Mouse (Mus musculus) ovary, adult 18-20 months (tissue): ENCODE measurements around the gene Pgp.
A peak's percentile ranks its signal among the peaks of the same experiment; 100 is the strongest.

ENCODE experiments used
- DNase-seq: peaks from one replicate; pipeline ENCODE4 v3.0.0; 2022; ENCODE audit warnings: low spot score, mixed read lengths

The Pgp gene

GRCm38 (mm10) chr17:24483495-24483894, 13.3 kb downstream of the Pgp start:
- DNase-seq: no peak

- no peak for DNase-seq
Measured at GRCm38 (mm10) chr17:24485090-24485860, 15.1 kb downstream of the Pgp start.

DNA sequence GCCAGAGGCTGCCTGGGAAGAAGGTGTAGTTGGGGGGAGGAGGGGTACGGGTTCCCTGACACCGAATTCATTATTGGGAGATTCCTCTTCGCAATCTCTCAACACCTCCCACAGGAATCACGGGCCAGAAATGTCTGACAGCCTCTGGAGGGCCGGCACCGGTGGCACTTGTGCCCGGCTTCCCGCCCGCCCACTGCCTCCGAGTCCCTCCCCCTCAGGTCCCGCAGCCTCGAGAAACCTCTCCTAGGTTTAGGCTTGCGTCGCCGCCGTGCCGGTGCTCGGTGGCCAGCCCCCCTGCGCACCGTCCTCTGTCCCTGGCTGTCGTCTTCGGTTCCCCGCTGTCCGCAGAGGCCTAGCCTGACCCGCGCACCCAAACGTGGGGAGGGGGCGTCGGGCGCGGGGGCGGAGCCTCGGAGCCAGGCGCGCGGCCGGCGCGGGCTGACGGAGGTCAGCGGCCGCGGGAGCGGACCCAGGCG, 18.0 kb downstream of the Pgp start, which contains the start of gene Caskin1:
Caskin1 (plus strand) TSS at position 416 of the 476 bp plus-strand sequence.
- no peak for DNase-seq

DNA sequence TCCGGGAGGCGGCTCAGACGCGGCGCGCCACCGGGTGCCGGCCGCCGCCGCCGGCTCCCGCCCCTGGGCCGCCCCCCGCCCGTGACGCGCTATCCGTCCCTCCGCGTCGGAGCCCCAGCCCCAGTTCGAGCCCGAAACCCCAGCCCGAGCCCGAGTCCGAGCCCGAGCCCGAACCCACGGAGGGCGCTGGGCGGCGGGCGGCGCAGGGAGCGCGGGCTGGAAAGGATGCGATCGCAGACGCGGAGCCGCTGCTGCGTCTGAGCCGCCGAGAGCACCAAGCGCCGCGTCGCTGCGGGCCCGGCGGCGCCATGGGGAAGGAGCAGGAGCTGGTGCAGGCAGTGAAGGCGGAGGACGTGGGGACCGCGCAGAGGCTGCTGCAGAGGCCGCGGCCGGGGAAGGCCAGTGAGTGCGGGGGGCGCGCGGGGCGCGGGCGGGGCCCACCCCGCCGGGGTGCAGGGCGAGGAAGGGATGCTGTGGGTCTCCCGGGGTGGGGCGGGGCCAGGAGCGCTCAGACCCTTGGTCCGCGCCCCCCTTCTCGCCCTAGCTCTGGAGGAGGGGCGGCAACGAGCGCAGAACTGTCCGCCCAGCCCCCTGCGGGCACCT, 18.6 kb downstream of the Pgp start:
- no peak for DNase-seq

DNA sequence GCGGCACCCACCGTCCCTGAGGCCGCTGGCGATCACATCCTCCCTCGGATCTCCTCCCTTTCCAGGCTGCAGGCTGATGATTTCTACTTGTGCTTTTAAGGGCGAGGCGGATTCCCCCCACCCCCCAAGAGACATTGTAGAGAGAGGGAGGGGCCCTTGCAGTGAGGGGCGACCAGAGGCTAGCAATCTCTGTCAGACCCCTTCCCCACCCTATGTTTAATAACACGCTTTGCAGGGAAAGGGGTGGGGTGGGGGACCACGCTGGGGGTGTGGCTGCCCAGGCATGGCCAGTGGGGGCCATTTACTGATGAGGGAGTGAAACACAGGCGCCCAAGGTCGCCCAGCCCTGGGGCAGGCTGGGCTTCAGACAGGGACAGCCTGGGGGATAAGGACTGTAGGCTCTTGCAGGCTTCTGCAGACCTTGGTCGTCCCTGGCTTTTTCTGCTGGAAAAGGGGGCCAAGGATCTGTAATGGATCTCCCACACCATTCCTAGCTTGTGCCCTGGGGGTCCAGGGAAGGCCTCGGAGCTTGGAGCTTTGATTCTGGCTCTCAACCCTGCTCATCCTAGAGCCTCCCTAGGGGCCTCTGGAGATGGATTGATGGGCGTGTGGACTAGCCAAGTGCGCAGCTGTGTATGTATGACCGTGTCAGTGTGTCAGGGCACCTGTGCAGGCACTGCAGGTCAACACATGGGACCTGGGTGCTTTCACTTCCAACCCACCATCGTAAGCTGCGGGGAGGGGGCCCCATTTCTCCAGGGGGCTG, 19.3 kb downstream of the Pgp start:
- DNase-seq: peak; percentile 62

DNA sequence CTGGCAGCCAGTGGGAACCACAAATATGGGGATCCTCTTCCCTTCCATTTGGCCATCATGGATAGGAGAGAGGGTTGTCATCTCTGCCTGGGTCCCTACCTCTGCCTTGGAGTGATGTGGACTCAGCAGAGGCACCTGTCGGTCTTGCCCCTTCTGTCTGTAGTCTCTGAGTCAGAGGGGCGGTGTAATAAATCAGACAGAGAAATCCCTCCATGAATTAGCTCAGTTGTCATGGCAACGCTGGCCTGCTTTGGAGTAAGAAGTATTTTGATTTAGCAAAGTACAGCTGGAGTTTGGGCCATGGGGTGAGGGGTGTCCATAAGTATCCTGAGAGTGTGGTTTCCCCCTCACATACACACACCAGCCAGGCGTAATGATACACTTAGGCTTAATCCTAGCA, 20.2 kb downstream of the Pgp start:
- no peak for DNase-seq

GRCm38 (mm10) chr17:24494627-24495335, 24.6 kb downstream of the Pgp start:
- DNase-seq: no peak

- no peak for DNase-seq
Measured at GRCm38 (mm10) chr17:24495443-24495842, 25.3 kb downstream of the Pgp start.

GRCm38 (mm10) chr17:24496026-24496425, 25.8 kb downstream of the Pgp start:
- no peak for DNase-seq

GRCm38 (mm10) chr17:24502208-24502607, 32.0 kb downstream of the Pgp start:
- DNase-seq: no peak

- no peak for DNase-seq
Measured at GRCm38 (mm10) chr17:24504085-24504484, 33.9 kb downstream of the Pgp start.

- DNase-seq: no peak
Measured at GRCm38 (mm10) chr17:24505286-24505955, 35.2 kb downstream of the Pgp start.

DNA sequence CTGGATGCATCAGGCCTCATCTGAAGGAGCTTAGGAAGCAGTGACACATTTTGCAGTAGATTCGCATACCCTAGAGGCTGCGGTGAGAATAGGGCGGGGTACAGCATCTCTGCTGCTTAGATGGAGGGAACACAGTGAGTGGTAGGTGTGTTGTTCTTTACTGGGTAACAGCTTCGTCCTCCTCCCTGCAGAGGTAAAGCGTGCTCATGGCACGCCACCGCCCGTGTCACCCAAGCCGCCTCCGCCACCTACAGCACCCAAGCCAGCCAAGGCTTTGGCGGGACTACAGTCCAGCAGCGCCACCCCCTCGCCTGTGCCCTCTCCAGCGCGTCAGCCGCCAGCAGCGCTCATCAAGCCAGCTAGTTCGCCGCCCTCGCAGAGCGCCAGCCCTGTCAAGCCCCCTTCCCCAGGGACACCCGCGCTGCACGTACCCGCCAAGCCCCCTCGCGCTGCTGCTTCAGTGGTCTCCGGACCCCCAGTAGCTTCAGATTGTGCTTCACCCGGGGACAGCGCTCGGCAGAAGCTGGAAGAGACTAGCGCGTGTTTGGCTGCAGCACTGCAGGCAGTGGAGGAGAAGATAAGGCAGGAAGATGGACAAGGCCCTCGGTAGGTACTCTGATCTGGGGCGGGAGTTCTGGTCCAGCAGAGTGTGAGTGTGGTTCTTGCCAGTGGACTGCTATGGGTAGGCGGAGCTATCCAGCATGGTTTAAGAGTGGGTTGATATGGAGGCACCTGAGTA, 36.3 kb downstream of the Pgp start:
- no peak for DNase-seq

DNA sequence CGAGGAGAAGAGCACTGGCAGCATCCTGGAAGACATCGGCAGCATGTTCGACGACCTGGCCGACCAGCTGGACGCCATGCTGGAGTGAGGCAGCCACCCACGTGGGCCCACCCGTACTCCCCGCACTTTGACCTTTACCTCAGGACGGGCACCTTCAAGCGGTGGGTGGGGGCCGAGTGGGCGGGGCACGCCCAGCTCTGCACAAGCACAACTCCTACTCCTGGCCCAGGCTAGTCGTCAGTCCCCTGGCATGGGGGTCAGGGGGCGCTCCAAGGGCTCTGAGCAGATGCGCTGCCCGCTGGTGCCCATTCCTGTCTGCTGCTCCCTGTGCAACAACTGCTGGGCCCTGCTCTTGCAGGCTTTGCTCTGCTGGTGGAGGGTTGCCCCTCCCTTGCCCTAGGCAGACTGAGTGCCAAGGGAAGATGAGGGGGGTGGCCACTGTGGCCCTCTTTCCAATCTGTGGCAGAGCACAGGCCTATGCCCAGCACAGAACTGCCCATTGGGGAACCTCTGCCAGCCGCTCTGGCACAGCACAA, 37.0 kb downstream of the Pgp start:
- no peak for DNase-seq

DNA sequence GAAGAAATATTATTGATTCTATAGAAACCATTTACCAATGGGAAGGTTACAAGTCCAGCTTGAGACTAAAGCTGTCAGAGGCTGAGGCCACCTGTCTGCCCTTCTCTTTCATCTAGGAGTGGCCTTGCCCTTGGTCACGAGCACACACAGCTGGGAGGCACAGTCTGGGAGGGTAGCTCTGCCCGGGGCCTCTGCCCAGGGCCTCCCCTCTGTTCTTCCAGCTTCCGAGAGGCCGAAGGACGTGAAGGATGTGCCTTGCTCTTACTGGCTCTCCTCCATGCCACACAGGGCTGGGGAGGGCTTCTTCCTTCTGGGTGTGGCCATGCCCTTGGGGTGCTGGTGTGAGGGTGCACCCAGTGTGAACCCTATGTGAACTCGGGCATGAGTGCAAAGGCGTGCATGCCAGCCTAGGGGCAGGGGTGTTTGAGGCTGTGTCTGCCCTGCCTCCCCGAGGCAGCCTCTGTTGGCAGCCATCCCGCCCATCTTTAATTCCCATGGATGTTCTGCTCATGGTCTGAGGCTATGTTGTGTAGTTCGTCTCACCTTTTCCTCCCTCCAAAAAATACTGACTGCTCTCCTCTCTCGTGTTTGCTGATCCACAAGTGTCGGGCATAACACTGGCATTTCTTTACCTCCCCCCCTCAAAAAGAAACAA, 37.7 kb downstream of the Pgp start:
- DNase-seq: no peak

- no peak for DNase-seq
Measured at GRCm38 (mm10) chr17:24513609-24514008, 43.4 kb downstream of the Pgp start.

GRCm38 (mm10) chr17:24514270-24515257, 44.4 kb downstream of the Pgp start:
- DNase-seq: no peak

- no peak for DNase-seq
Measured at GRCm38 (mm10) chr17:24520450-24520849, 50.3 kb downstream of the Pgp start.
